Mouse (Mus musculus) spleen, adult 18-20 months (tissue): ENCODE data around the gene Snx4.
A peak's percentile ranks its signal among the peaks of the same experiment; 100 is the strongest.

Experiments used
- DNase-seq, 2 experiments: peaks; one replicate each; pipeline ENCODE4 v3.0.0; 2022; ENCODE audit warnings: mixed read lengths in 2 of 2

Snx4 gene

DNA sequence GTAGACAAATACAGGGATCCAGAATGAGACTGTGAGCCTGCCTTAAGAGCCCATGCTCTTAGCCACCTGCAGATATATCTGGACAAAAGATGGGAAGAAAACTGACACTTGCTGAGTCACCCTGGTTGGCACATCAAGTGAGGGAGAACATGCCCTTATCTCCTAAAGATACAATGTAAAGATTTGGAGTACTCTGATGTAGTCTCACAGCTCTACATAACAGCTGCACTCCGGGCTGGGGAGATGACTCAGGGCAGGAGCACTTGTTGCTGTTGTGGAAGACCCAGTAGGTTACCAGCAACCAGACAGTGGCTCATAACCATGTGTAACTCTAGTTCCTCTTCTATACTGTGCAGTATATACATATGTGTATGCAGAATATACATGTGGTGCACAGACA is 31.8 kb downstream of the Snx4 start:
- DNase-seq = no peak

DNA sequence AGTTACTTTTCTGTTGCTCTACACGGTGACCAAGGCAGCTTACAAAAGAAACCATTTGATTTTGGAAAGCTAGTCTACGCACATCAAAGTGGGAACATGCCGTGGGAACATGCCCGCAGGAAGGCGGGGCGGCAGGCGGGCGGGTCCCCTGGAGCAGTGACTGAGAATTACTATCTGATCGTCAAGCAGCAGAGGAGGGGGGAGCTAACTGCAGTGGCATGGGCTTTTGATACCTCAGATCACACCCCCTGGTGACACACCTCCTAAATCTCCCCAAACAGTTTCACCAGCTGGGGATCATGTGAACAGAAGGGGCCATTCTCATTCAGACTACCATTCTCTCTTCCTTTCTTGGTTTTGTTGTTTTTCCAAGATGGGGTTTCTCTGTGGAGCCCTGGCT is 37.3 kb downstream of the Snx4 start:
- DNase-seq = no peak

DNA sequence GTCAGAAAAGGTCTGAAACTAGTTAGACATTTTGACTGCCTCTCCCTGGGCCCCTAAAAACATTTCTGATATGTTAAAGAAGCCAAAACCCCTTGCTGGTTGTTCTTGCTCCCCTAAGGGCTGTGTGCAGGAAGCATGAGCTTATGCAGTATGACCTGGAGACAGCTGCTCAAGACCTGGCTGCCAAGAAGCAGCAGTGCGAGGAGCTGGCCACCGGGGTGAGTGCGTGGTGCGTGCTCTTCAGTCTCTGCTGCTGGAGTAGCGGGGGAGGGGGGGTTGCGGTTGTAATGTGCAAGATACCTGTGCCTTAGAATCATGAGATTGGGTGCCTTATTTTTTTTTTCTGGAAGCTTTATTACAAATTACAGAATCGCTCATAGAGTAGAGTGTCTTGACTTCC is 38.7 kb downstream of the Snx4 start:
- DNase-seq = no peak

DNA sequence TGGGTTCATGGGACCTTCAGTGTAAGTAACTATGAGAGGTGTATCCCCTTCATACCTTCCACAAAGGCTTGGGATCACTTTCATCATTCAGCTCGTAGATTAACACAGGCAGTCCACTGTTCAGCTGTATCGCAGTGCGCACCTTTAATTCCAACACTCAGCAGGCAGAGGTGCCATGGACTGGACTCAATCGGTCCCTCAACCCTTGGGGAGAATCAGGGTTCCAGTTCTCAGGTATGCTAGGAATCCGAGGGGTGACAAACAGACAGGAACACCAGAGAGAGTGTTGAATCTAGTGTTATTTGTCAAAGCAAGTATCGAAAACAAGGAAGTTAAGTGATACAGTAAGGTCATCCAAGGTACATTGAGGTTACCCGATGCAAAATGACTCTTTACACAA is 41.0 kb downstream of the Snx4 start:
- DNase-seq = no peak

DNA sequence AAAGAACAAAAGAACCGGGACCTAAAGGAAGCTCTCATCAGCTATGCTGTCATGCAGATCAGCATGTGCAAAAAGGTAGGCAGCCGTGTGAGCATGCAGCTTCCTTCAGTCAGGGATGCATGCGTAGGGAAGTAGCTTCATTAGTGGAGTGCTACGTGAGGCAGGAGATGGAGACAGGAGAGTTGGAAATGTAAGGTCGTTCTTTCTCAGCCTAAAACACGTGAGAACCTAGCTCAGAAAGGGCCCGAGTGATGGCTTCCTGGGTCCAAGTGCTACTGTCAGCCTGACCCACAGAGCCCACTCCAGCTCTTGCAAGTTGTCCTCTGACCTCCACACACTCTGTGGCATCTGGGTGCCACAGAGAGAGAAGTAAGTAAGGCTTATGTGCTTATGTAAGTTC is 43.4 kb downstream of the Snx4 start:
- DNase-seq = no peak

DNA sequence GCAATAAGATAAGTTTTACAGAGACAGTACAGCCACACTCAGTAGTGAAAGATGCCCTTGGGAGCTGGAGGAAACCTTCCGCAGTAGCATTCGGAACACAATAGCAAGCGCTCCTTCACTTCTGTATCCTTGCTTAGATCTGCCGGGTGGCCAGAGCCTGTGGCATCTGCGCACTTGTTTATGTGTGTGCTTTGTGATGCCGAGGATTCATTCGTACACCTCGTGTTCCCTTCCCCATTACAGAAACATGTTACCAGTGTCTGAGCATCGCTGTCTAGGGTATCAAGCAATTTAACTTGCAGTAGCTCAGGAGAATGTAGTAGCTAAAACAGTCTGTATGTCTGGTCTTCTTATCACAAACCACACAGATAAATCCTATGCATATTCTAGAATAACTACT is 44.1 kb downstream of the Snx4 start:
- DNase-seq = no peak

DNA sequence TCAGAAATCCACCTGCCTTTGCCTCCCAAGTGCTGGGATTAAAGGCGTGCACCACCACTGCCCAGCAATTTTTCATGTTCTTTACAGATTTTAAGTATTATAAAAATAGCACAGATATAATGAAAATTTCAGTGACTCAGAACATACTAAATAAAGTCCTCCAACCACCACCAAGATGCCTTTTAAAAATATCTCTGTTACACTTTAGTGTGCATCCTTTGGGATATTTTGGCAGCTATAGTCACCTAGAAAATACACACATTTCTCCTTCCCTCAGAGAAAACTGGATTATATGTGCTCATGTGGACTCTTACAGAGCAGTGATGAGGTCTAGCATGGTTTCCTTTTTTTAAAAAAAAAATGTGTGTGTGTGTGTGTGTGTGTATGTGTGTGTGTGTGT is 46.3 kb downstream of the Snx4 start:
- no peak for DNase-seq

DNA sequence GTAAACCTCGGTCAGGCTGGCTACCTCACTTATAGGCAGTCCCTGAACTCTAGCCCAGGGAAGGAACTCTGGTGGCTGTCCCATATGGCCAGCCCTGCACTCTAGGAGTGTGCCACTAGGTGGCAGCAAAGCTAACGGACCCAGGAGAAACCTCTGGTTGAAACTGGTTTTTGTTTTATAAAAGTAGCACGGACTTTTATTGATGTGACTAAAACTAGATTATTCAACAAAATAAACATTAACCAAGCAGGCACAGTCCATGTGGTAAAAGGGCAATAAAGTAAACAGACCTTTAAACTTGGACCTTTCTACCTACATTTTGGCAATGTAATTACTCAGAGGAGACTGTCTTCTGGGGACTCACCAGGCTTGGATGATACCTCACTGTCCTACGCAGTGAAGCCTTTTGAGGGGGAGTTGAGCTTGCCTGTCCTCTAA is 55.4 kb downstream of the Snx4 start:
- peak; percentile 24 to 72 for DNase-seq

DNA sequence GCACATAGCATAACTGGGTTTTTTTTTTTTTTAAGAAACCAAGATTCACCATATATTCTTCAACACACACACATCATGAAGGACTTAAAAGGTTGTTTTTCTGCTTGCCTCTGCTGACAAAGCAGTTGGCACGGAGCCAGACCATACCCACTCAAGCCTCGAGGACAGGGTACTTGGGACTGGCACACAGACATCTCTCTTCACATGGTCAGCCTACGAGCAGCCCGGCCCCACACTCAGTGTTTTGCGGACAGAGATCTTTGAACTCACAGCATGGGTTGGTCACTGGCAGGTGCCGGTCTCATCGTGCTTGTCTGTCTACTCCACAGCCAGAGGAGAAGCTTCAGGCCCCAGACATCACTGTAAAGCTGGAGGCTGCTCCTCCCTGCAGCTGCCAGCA is 56.5 kb downstream of the Snx4 start:
- no peak for DNase-seq

DNA sequence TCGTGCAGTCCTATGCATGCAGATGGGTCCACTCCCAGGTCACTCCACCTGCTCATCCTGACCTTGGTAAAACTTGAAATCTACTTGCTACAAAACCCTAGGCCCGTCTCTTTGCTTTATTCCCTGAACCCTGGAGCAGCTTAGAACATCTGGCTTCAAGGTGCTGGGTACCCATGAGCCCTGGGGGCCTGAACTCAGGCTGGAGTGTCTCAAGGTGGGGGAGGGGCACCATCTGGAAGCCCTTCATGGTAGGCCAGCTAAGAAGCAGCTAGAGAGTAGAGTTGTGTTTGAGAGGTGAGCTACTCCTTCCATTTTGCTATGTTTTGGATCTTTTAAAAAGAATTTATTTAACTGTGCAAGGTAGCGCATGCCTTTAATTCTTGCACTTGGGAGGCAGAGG is 57.8 kb downstream of the Snx4 start:
- DNase-seq = no peak

DNA sequence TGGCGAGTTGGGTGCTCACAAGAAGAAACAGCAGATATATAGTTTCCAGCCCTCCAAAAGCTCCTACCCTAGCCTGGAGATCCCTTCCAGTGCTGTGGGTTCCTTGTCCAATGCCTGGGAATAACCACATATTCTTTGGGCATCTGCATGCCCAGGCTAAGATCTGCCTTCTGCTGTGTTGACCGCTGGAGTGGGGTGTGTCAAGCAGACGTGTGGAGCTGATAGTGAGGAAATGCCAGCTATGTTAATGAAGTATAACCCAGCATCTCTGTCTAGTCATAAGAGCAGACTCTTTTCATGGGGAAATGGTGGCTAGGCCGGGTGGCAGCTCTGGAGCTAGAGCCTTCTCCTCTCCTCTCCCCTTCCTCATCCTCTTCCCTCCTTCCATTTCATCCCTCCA is 64.4 kb downstream of the Snx4 start:
- DNase-seq = no peak

DNA sequence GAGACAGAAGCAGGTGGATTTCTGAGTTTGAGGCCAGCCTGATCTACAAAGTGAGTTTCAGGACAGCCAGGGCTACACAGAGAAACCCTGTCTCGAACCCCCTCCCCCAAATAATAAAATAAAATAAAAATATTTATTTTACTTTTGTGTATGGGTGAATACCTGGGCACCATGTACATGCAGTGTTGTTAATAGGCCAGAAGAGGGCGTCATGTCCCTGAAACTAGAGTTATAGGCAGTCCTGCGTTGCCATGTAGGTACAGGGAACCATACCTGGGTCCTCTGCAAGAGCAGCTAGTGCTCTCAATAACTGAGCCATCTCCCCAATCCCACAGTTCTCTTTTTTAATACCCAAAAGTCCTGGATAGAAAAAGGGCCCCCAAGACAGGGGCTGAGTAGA is 66.4 kb downstream of the Snx4 start:
- DNase-seq = no peak

DNA sequence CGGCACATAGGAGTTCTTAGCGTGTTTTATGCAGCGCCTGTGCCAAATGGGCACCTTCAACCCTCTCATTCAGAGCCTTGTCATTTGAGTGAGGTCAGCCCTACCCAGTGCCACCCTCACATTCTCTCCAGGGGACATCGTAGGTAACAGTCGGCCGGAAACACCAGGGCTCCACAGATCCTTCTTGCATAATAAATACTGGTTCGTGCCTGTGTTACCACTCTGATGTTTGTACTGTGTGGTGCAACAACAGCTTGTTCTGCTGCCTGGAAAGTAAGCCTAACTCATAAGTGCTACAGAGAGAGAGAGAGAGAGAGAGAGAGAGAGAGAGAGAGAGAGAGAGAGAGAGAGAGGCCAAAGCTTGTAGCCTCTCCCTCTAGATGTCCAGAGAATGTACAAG is 66.8 kb downstream of the Snx4 start:
- no peak for DNase-seq

DNA sequence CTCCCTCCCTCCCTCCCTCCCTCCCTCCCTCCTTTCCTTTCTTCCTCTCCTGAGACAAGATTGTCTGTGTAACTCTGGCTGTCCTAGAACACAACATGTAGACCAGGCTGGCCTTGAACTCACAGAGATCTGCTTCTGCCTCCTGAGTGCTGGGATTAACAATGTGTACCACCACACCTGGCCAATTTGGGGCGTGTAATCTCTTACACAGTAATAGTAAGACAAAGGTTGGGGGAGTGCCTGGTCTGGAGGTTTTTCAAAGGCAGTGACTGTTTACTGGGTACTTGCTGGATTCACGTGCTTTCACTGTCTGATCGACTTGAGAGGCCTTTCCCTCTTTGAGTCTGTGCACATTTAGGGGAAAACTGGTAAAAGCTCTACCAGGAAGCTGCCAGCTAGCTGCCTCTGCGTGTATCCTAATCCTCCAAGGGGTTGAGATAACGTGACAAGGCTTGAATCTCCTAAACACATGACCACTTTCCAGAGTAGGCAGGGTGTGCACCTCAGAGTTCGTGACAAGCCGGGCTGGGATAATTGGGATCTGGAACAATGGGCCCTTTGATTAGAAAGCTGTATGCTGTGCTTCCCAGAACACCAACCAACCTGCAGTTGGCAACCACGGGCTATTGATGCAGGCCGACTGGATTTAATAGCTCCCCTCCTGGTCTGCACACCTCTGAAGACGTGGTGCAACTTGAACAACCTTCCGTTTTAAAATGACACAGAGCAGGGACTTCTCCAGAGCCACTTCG is 74.6 kb downstream of the Snx4 start:
- DNase-seq = no peak

DNA sequence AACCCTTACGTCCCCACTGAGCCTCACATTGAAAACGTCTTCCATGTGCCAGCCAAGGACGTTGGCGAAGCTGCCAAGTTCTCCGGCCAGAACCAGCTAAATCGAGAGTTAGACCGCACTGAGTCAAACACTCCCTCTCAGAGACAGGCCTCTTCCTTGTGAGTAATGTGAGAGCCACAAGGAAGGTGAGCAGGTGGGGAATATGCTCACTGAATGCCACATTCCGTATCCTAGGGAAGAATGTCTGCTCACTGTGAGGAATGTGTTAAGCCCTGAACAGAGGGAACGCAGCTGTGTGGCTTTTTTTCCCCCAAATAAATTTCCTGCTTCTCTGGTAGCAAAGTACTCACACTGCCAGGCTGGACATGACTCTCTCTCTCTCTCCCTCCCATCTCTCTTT is 75.3 kb downstream of the Snx4 start:
- DNase-seq = no peak

DNA sequence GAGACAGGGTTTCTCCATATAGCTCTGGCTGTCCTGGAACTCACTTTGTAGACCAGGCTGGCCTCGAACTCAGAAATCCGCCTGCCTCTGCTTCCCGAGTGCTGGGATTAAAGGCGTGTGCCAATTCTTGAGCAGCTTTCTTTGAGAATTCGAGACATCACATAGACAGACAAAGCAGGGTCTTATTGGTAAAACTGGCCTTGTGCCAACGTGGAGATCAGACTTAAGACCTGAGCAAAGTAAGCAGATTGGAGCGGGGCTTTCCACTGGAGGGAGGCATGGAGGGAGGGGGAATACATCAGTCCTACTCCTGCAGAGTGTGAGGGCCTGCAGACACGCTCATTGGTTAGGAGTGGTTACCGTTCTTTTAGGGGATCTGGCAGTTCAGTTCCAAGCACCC is 75.9 kb downstream of the Snx4 start:
- DNase-seq = no peak

DNA sequence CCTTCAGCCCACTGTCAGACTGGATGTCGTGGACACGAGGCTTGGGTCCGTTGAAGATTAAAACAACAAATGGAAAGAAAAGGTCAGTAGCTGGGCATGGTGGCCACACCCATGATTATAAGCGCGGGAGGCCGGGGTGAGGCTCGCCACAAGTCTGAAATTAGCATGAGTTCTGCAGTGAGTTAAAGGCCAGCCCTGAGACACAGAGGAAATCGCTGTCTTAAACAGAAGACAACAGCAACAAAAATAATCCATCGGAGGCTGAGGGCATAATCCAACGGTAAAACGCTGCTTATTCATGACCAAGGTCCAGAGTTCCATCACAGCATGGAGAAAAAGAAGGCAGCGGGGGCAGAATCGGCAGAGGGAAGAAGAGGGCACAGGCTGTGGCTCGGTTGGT is 81.8 kb downstream of the Snx4 start:
- DNase-seq = no peak

DNA sequence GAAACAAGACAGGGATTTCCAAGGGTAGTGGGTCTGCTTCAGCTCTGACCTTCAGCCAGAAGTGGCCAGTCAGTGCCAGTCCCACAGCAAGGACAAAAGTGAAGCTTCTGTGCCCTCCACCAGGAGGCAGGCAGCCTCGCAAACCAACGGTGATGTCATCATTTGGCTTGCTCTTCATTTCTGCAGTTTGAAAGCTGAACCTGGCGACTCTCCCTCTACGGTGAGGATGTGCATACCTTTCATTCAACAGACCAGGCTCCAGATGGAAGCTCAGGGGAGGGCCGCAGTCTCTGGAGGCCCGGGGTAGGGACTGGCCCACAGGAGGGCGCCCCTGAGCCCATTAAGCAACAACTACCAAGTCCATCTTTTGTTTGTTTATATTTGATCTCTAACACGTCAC is 85.9 kb downstream of the Snx4 start:
- DNase-seq = peak; percentile 17 to 63

DNA sequence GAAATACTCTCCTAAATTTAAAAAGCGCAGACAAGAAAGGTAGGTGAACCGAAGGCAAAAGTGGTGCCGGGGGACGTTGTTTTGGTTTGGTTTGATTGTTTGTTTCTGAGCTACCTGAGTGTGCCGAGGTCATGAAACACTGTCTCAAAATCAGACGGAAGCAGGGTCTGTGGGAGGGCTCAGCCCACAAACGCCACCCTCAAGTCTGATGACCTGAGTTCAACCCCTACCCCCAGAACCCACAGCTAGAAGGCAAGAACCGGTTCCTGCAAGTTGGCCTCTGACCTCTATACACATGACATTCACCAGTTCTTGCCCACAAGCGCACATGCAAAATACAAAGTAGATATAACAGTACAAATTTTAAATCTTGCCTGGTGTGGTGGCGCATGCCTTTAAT is 86.4 kb downstream of the Snx4 start:
- DNase-seq = no peak

DNA sequence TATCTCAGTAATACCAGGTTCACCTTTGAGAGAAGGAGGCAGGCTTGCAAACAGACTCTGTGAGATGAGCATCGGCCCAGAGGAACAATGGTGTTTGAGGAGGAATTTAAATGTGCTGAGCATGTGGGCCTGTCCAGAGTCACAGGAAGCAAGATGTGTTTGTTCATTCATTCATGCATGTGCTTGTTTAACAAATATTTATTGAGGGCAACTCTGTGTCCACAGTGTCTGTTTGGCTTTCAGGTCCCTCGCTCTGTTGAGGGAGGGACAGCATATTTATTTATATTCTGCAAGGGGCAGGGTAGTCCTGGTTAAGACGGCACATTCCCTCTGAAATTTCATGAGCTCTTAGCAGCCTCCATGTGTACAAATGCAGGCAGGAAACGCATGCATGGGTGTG is 87.2 kb downstream of the Snx4 start:
- no peak for DNase-seq

DNA sequence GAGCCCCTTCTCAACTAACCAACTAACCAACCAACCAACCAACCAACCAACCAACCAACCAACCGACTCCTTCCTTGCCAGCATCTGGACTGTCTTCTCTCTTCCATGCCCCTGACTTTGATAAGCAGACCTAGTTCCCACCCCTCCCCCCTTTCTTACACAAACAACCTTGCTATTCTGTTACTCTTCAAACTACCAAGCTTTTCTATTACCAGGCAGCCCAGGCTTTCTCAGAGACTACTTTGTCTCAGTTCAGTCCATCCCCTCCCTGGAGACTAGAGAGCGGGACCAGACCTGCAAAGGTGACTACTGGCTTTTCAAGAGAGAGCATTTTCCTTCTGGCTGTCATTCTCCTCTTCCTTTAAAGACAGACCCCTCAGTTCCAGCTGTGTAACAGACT is 88.2 kb downstream of the Snx4 start:
- no peak for DNase-seq

DNA sequence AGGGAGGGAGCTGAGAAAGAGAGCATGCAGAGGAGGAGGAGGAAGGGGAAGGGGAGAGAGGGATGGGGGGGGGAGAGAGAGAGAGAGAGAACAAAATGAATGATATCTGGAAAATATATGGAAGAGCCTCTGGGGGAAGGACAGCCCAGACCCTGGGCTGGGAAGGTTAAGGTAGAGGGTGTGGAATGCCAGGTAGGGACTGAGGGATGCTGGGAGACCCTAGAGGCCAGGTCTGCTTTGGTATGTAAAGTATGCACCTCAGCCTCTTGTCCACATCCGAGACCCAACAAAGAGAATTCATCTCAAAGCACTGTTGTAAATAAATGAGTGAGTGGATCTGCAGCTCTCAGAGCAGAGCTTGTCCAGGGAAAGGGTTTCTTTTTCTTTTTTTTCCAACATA is 91.1 kb downstream of the Snx4 start:
- no peak for DNase-seq

DNA sequence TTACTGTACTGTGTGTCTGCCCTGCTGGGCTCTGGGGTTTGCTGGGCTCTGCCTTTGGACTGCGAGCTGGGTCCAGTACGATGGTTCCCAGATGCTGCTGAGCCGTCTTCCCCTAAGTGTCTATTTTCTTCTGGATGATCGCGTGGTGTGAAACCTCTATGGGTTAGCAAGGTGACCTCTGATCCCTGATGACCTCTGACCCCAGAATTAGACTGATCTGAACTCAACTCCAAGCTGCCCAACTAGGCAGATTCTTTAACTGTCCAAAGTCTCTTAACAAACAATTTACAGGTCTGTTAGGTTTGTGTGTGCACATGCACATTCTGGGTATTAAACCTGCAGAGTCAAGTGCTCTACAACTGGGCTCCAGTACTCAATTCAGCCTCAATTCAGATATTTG is 91.9 kb downstream of the Snx4 start:
- DNase-seq = no peak

DNA sequence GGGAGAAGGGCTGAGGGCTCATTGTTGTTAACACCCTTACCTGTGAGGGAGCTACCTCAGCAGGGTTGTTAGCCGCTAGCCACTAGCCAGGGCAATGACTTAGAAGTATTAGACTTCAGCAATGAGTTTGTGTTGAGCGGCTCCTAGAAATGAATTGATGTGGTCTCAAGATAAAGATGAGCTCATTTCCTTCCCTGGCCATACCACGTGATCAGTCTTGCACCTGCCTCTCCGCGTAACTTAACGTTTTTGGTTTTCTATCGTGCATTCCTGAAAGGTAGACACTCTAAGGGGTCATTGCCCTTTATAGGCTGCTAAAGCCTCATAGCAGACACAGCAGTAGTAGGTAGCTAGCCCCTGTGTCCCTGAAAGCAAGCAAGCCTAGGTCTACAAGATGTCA is 92.4 kb downstream of the Snx4 start:
- DNase-seq = peak in 1 of 2 experiments; percentile 4

DNA sequence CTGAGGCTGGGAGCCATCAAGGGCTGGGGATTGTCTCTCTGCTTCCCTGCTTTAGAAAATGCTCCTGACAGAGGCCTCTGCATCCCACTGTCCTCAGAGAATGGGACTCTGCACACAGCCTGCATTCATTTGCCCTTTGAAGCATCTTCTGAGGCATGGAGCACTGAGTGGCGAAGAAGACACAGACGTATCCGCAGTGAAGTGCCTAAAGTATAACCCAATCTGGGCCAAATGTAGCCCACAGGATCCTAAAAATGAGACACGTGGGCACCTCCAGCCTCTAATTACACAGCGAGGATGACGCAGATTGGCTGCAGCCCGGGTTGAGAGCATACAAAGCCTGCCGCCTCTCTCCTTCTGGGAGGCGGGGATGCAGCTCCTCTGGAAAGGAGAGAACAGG is 93.1 kb downstream of the Snx4 start:
- no peak for DNase-seq

DNA sequence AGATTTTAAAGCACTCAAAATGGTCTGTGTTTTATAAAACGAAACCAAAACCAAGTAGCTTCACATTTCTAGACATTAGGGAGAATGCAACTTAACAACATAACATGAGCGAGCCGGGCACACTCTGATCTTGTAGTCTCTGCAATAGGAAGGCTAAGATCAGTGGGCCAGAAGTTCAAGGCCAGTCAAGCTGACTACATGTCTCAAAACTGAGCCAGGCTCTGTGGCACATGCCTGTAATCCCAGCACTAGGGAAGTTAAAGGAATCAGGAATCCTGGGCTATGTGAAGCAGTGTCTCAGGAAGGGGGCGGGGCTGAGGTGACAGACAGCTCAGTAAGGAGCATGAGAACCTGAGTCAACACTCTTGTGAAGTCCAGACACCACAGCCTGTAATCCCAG is 93.6 kb downstream of the Snx4 start:
- peak in 1 of 2 experiments; percentile 10 for DNase-seq
